Mouse (Mus musculus) CH12.LX (cell line): Measurements from ENCODE around the gene 1700009N14Rik.

Experiments
- CTCF ChIP-seq, 2 experiments: IDR thresholded peaks in 1 of 2; conservative IDR thresholded peaks in 1 of 2; 2 replicates each; pipeline ENCODE4 v1.5.1; 2011 to 2012; ENCODE audit warnings: low read depth in 2 of 2, low read length in 2 of 2, improper control_type of control experiment in 1 of 2, inconsistent platforms in 1 of 2, mild to moderate bottlenecking in 1 of 2, moderate library complexity in 1 of 2
- ELF1 ChIP-seq: IDR thresholded peaks from 2 replicates; pipeline ENCODE4 v1.6.1; 2014; ENCODE audit warnings: low read depth, mild to moderate bottlenecking, inconsistent platforms, low read length, improper control_type of control experiment
- EP300 ChIP-seq: IDR thresholded peaks from 2 replicates; pipeline ENCODE4 v1.6.1; 2011; ENCODE audit warnings: low read length, improper control_type of control experiment

DNA sequence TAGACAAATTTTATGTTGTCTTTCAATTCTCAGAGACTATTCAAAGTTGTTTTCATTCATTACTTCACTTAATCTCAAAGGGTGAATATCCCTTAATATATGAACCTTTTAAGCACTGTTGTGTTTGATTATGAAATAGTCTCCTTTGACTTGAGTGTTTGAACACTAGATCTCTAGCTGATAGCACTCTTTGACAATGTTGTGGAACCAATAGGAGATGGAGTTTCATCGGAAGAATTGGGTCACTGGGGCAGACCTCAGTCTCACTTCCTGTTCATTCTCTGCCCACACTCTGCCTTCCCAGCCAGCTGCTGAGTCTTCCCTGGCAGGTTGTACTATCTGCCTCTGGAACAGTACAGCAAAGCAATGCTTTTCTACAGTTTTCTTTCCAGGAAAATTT, 43.5 kb downstream of the 1700009N14Rik start:
- TF ChIP-seq ELF1: no peak
- TF ChIP-seq EP300: no peak
- TF ChIP-seq CTCF (conservative IDR thresholded peaks at IDR 0.05 in 1 of 2, IDR thresholded peaks at IDR 0.05 in 1 of 2; ENCODE audit: low read depth in 2 of 2, low read length in 2 of 2): no peak
